Mouse (Mus musculus) olfactory bulb, adult 2 months (tissue): ENCODE results near the gene Lrrc8d.

ENCODE experiments used
- CTCF ChIP-seq: fragments of 200-500 bp; IDR thresholded peaks from 2 replicates; pipeline ENCODE4 v1.5.1; 2012; ENCODE audit warnings: low read depth, mild to moderate bottlenecking, low read length, moderate library complexity; ENCODE audit not compliant: insufficient read depth
- POLR2A ChIP-seq: fragments of 200-500 bp; IDR thresholded peaks from 2 replicates; pipeline ENCODE4 v1.6.1; 2012; ENCODE audit warnings: mild to moderate bottlenecking, low read depth, low read length, moderate library complexity; ENCODE audit not compliant: insufficient read depth

GRCm38 (mm10) chr5:105650728-105651479 lies 48.9 kb upstream of the Lrrc8d start:
- TF ChIP-seq CTCF, result no peak
- TF ChIP-seq POLR2A, result no peak
